ENCODE assay signal across 19 mouse cellular contexts in genomic region chr17:14596470-14596869, GRCm38 (mm10).
"Had no signal": no experiment of that assay in that cellular context is flagged by ENCODE, and none has a peak within 500 bp of the region (broad histone marks: within the 10 kb centered on the region; RNA-seq: fewer than 3 reads in every experiment).

No protein-coding gene starts in this region.

- H3K4me2 ChIP-seq: kidney, embryonic 15.5 days; limb, embryonic 13.5 days; liver, embryonic 12.5 days; liver, embryonic 15.5 days; midbrain, embryonic 12.5 days; midbrain, embryonic 15.5 days; neural tube, embryonic 12.5 days; neural tube, embryonic 15.5 days had no signal

- H3K27me3 ChIP-seq: kidney, embryonic 15.5 days; limb, embryonic 13.5 days; liver, embryonic 12.5 days; liver, embryonic 15.5 days; midbrain, embryonic 12.5 days; midbrain, embryonic 15.5 days; neural tube, embryonic 12.5 days; neural tube, embryonic 15.5 days had no signal

- H3K4me1 ChIP-seq: kidney, embryonic 15.5 days; liver, embryonic 12.5 days; liver, embryonic 15.5 days; midbrain, embryonic 12.5 days; midbrain, embryonic 15.5 days; neural tube, embryonic 12.5 days; neural tube, embryonic 15.5 days had no signal

- H3K9me3 ChIP-seq: kidney, embryonic 15.5 days; limb, embryonic 10.5 days; limb, embryonic 13.5 days; liver, embryonic 12.5 days; liver, embryonic 15.5 days; midbrain, embryonic 12.5 days; midbrain, embryonic 15.5 days; neural tube, embryonic 12.5 days; neural tube, embryonic 15.5 days had no signal

- H3K27ac ChIP-seq: kidney, embryonic 15.5 days; limb, embryonic 10.5 days; limb, embryonic 13.5 days; liver, embryonic 12.5 days; liver, embryonic 15.5 days; macrophage; midbrain, embryonic 12.5 days; midbrain, embryonic 15.5 days; neural tube, embryonic 12.5 days; neural tube, embryonic 15.5 days; stomach, postnatal 0 days had no signal

- H3K9ac ChIP-seq: kidney, embryonic 15.5 days; limb, embryonic 13.5 days; liver, embryonic 12.5 days; liver, embryonic 15.5 days; midbrain, embryonic 12.5 days; midbrain, embryonic 15.5 days; neural tube, embryonic 12.5 days; neural tube, embryonic 15.5 days had no signal

- H3K4me3 ChIP-seq: kidney, embryonic 15.5 days; limb, embryonic 10.5 days; limb, embryonic 13.5 days; liver, embryonic 12.5 days; liver, embryonic 15.5 days; midbrain, embryonic 12.5 days; midbrain, embryonic 15.5 days; neural tube, embryonic 12.5 days; neural tube, embryonic 15.5 days had no signal

- DNase-seq: kidney, adult 11 months; kidney, adult 8-10 months; kidney, postnatal 14 days; kidney, postnatal 4 days; liver; lung, adult 2 months; retina, postnatal 1 day; thymus, postnatal 25 days had no signal

- ATAC-seq: liver, embryonic 12.5 days; midbrain, embryonic 15.5 days had no signal

- H3K36me3 ChIP-seq: kidney, embryonic 15.5 days; limb, embryonic 10.5 days; limb, embryonic 13.5 days; liver, embryonic 12.5 days; liver, embryonic 15.5 days; midbrain, embryonic 12.5 days; midbrain, embryonic 15.5 days; neural tube, embryonic 12.5 days; neural tube, embryonic 15.5 days had no signal
